Mouse (Mus musculus) forebrain, embryonic 15.5 days (tissue): Measurements from ENCODE around the gene Bbs1. TPM values are rescaled to one million over a fixed set of nuclear protein-coding genes. Genes with fewer than 3 reads are reported as not detected.

Source experiments
- ATAC-seq: fragments of 200-750 bp; cut with Nextera tagmentation; replicated peaks from 2 replicates; pipeline ENCODE4 v1.8.0; 2017; ENCODE audit warnings: mild to moderate bottlenecking, moderate TSS enrichment, moderate library complexity
- H3K27ac ChIP-seq: fragments of 300-500 bp; sonication (generic); replicated peaks from 2 replicates; pipeline ENCODE4 v1.5.1; 2015; ENCODE audit warnings: mild to moderate bottlenecking, inconsistent platforms
- H3K27me3 ChIP-seq: fragments of 300-500 bp; sonication (generic); 2 replicates; pipeline ENCODE4 v1.6.1; 2015; ENCODE audit warnings: inconsistent platforms
- H3K36me3 ChIP-seq: fragments of 300-500 bp; sonication (generic); 2 replicates; pipeline ENCODE4 v1.6.1; 2015; ENCODE audit warnings: mild to moderate bottlenecking, inconsistent platforms
- H3K4me1 ChIP-seq: fragments of 300-500 bp; sonication (generic); 2 replicates; pipeline ENCODE4 v1.6.1; 2015; ENCODE audit warnings: inconsistent platforms
- H3K4me2 ChIP-seq: fragments of 300-500 bp; sonication (generic); replicated peaks from 2 replicates; pipeline ENCODE4 v1.6.1; 2015; ENCODE audit warnings: mild to moderate bottlenecking, inconsistent platforms
- H3K4me3 ChIP-seq: fragments of 300-500 bp; sonication (generic); 2 replicates; pipeline ENCODE4 v1.5.1; 2015; ENCODE audit warnings: mild to moderate bottlenecking, inconsistent platforms
- H3K9ac ChIP-seq: fragments of 300-500 bp; sonication (generic); replicated peaks from 2 replicates; pipeline ENCODE4 v1.6.1; 2015; ENCODE audit warnings: mild to moderate bottlenecking, inconsistent platforms
- H3K9me3 ChIP-seq: fragments of 300-500 bp; sonication (generic); 2 replicates; pipeline ENCODE4 v1.6.1; 2016; ENCODE audit warnings: inconsistent platforms
- WGBS: fragments of 180-500 bp; shearing (Covaris S2); methylation state at CpG from one replicate; pipeline ENCODE4 v1.1.7; 2015; ENCODE audit warnings: mixed read lengths; 5-methylcytosine and 5-hydroxymethylcytosine counted together
- polyA plus RNA-seq: library from polyadenylated mRNA; unstranded; fragments of >200 nt; fragmentation: Nextera tagmentation; extraction: Ambion mirVana; gene quantifications from 2 replicates; pipeline ENCODE4 v1.2.1, GENCODE M21; 2015

Gene Bbs1
- polyA plus RNA-seq, 1 experiment from 2014 or later: 10.6 TPM

- no peak overlapping the region for H3K27ac ChIP-seq
- H3K4me2 ChIP-seq: no peak overlapping the region
- 85% methylated on average over 6 of the region's 6 CpGs for whole genome bisulfite sequencing
- no peaks in the 10 kb centered on the region for H3K27me3 ChIP-seq
- no peak overlapping the region for H3K4me3 ChIP-seq
- H3K4me1 ChIP-seq: no peaks in the 10 kb centered on the region
- ATAC-seq: no peak
- peaks cover 86% of the 10 kb centered on the region for H3K36me3 ChIP-seq
- no peaks in the 10 kb centered on the region for H3K9me3 ChIP-seq
- no peak overlapping the region for H3K9ac ChIP-seq
Observed at GRCm38 (mm10) chr19:4919652-4920051, 13.2 kb upstream of the Bbs1 start.

- Histone ChIP-seq H3K36me3 (peaks cover 89% of the 10 kb centered on the region), H3K9me3 (no peaks in the 10 kb centered on the region), H3K27ac (no peak overlapping the region), H3K9ac (no peak overlapping the region), H3K4me2 (no peak overlapping the region), H3K27me3 (no peaks in the 10 kb centered on the region), H3K4me3 (no peak overlapping the region), H3K4me1 (no peaks in the 10 kb centered on the region)
- WGBS: 90% methylated on average over 10 of the region's 10 CpGs
- ATAC-seq: no peak
Observed at GRCm38 (mm10) chr19:4916827-4917226, 10.4 kb upstream of the Bbs1 start.

- H3K9ac ChIP-seq: no peak overlapping the region
- peaks cover 85% of the 10 kb centered on the region for H3K36me3 ChIP-seq
- H3K4me1 ChIP-seq: no peaks in the 10 kb centered on the region
- H3K27me3 ChIP-seq: no peaks in the 10 kb centered on the region
- H3K9me3 ChIP-seq: no peaks in the 10 kb centered on the region
- no peak overlapping the region for H3K4me3 ChIP-seq
- 91% methylated on average over 15 of the region's 15 CpGs for WGBS
- no peak for ATAC-seq
- no peak overlapping the region for H3K27ac ChIP-seq
- no peak overlapping the region for H3K4me2 ChIP-seq
Observed at GRCm38 (mm10) chr19:4915924-4916603, 9.6 kb upstream of the Bbs1 start.

GRCm38 (mm10) chr19:4909376-4909775 lies 2.9 kb upstream of the Bbs1 start:
- Histone ChIP-seq H3K9me3 (no peaks in the 10 kb centered on the region), H3K36me3 (peaks cover 53% of the 10 kb centered on the region), H3K27me3 (no peaks in the 10 kb centered on the region), H3K27ac (no peak overlapping the region), H3K4me1 (peaks cover 14% of the 10 kb centered on the region), H3K4me2 (no peak overlapping the region), H3K4me3 (no peak overlapping the region), H3K9ac (no peak overlapping the region)
- no peak for ATAC-seq
- WGBS: 93% methylated on average over 7 of the region's 7 CpGs

GRCm38 (mm10) chr19:4908107-4908506 lies 1.7 kb upstream of the Bbs1 start:
- Histone ChIP-seq H3K36me3 (peaks cover 44% of the 10 kb centered on the region), H3K4me3 (no peak overlapping the region), H3K4me2 (no peak overlapping the region), H3K9ac (no peak overlapping the region), H3K9me3 (no peaks in the 10 kb centered on the region), H3K27me3 (no peaks in the 10 kb centered on the region), H3K27ac (no peak overlapping the region), H3K4me1 (peaks cover 14% of the 10 kb centered on the region)
- WGBS: 81% methylated on average over 4 of the region's 4 CpGs
- ATAC-seq: no peak

- Histone ChIP-seq H3K36me3 (peaks cover 29% of the 10 kb centered on the region), H3K27ac (no peak overlapping the region), H3K27me3 (no peaks in the 10 kb centered on the region), H3K9ac (no peak overlapping the region), H3K4me2 (no peak overlapping the region), H3K9me3 (no peaks in the 10 kb centered on the region), H3K4me3 (no peak overlapping the region), H3K4me1 (no peaks in the 10 kb centered on the region)
- 83% methylated on average over 3 of the region's 3 CpGs for WGBS
- ATAC-seq: no peak
Observed at GRCm38 (mm10) chr19:4899888-4900287, 6.5 kb downstream of the Bbs1 start.

- H3K4me2 ChIP-seq: no peak overlapping the region
- no peak overlapping the region for H3K4me3 ChIP-seq
- no peaks in the 10 kb centered on the region for H3K27me3 ChIP-seq
- H3K27ac ChIP-seq: no peak overlapping the region
- peaks cover 29% of the 10 kb centered on the region for H3K36me3 ChIP-seq
- WGBS: 89% methylated on average over 9 of the region's 9 CpGs
- no peak overlapping the region for H3K9ac ChIP-seq
- no peaks in the 10 kb centered on the region for H3K9me3 ChIP-seq
- H3K4me1 ChIP-seq: no peaks in the 10 kb centered on the region
- no peak for ATAC-seq
Observed at GRCm38 (mm10) chr19:4898972-4899371, 7.5 kb downstream of the Bbs1 start.

- Histone ChIP-seq H3K9me3 (no peaks in the 10 kb centered on the region), H3K4me1 (no peaks in the 10 kb centered on the region), H3K4me2 (no peak overlapping the region), H3K27ac (no peak overlapping the region), H3K36me3 (peaks cover 29% of the 10 kb centered on the region), H3K9ac (no peak overlapping the region), H3K4me3 (no peak overlapping the region), H3K27me3 (no peaks in the 10 kb centered on the region)
- WGBS: 56% methylated on average over 21 of the region's 21 CpGs
- no peak for ATAC-seq
Observed at GRCm38 (mm10) chr19:4896780-4897520, 9.5 kb downstream of the Bbs1 start.

- Histone ChIP-seq H3K27ac (no peak overlapping the region), H3K9ac (no peak overlapping the region), H3K4me2 (no peak overlapping the region), H3K4me3 (no peak overlapping the region), H3K27me3 (no peaks in the 10 kb centered on the region), H3K9me3 (no peaks in the 10 kb centered on the region), H3K36me3 (peaks cover 22% of the 10 kb centered on the region; the same call in 1 of the 2 replicates), H3K4me1 (no peaks in the 10 kb centered on the region)
- WGBS: 80% methylated on average over 3 of the region's 3 CpGs
- no peak for ATAC-seq
Observed at GRCm38 (mm10) chr19:4891798-4892197, 14.6 kb downstream of the Bbs1 start.

- WGBS: 89% methylated on average over 10 of the region's 10 CpGs
- ATAC-seq: no peak
Observed at GRCm38 (mm10) chr19:4889791-4890190, 16.6 kb downstream of the Bbs1 start.

GRCm38 (mm10) chr19:4883961-4884360 lies 22.5 kb downstream of the Bbs1 start:
- WGBS: 83% methylated on average over 4 of the region's 4 CpGs
- Histone ChIP-seq H3K4me3 (no peak overlapping the region), H3K9me3 (no peaks in the 10 kb centered on the region), H3K4me2 (no peak overlapping the region), H3K4me1 (peaks cover 7% of the 10 kb centered on the region), H3K36me3 (no peaks in the 10 kb centered on the region), H3K27ac (no peak overlapping the region), H3K27me3 (no peaks in the 10 kb centered on the region), H3K9ac (no peak overlapping the region)
- ATAC-seq: no peak

More at GRCm38 (mm10) chr19:4889791-4890190, 16.6 kb downstream of the Bbs1 start:
- no peak overlapping the region for H3K4me3 ChIP-seq
- H3K36me3 ChIP-seq: peaks cover 22% of the 10 kb centered on the region; the same call in 1 of the 2 replicates
- no peaks in the 10 kb centered on the region for H3K27me3 ChIP-seq
- H3K27ac ChIP-seq: no peak overlapping the region
- H3K4me2 ChIP-seq: no peak overlapping the region
- H3K9me3 ChIP-seq: no peaks in the 10 kb centered on the region
- H3K4me1 ChIP-seq: no peaks in the 10 kb centered on the region
- no peak overlapping the region for H3K9ac ChIP-seq

GRCm38 (mm10) chr19:4879324-4879703 lies 27.1 kb downstream of the Bbs1 start:
- no peak for ATAC-seq
- H3K9me3 ChIP-seq: no peaks in the 10 kb centered on the region
- H3K27ac ChIP-seq: no peak overlapping the region
- WGBS: 64% methylated on average over 10 of the region's 10 CpGs
- H3K4me1 ChIP-seq: peaks cover 16% of the 10 kb centered on the region
- H3K36me3 ChIP-seq: no peaks in the 10 kb centered on the region
- H3K27me3 ChIP-seq: peaks cover 3% of the 10 kb centered on the region; the same call in 1 of the 2 replicates
- peak overlapping the region; percentile 91 for H3K4me3 ChIP-seq
- peak overlapping the region; percentile 90 for H3K4me2 ChIP-seq
- peak overlapping the region; percentile 84; the same call in 1 of the 2 replicates for H3K9ac ChIP-seq
